Mouse (Mus musculus): ENCODE measurements at regions not wholly inside any gene's neighbourhood (a gene's known extent, or its start where the extent isn't known, plus 50 kb on each side); places are given as distances from the start of the nearest gene placed in this dataset.
A peak's percentile ranks its signal among the peaks of the same experiment; 100 is the strongest.

DNA sequence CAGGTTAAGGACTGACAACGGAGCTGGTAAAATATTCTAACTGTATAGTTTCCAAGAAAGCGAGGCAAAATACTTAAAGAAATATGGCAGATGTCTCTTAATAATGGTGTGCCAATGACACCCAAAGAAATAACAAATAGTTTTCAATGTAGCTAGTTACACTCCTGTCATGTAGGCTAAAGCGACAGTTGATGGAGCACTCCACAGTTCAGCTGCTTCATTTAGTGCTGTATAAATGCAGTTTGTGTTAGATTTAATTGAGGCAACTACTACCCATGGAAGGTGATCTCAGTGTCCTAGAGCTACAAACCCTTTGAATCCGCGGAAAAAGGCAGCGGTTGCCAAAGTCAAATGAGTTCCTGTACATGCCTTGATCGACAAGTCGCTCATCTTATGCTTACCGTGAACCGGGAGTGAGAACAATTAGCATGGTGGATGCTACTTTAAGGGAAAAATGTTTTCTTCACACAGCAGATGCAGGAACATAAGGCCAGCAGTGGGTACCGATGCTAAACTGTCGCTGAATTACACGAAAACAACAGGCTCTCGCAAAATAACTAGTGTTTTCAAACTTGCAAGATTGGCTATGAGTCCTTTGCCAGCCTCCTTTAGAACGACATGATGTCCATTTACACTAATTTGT lies 961.4 kb downstream of the Mat2b start:
- 88% methylated on average over 15 of the region's 15 CpGs for WGBS
- Histone ChIP-seq H3K36me3 (ENCODE audit: control insufficient read depth, insufficient read depth, low read length) (no peaks in the 10 kb centered on the region), H3K27me3 (ENCODE audit: control insufficient read depth, insufficient read depth, low read length) (no peaks in the 10 kb centered on the region), H3K27ac (ENCODE audit: low read length) (no peak overlapping the region), H3K4me2 (replicated peaks; ENCODE audit: low read depth, low read length) (no peak overlapping the region), H3K4me3 (ENCODE audit: low read depth, low read length) (no peak overlapping the region), H3K9ac (replicated peaks; ENCODE audit: low read depth, low read length) (no peak overlapping the region), H3K9me3 (ENCODE audit: control insufficient read depth, low read depth, low read length) (no peaks in the 10 kb centered on the region), H3K4me1 (ENCODE audit: control insufficient read depth, insufficient read depth, low read length) (no peaks in the 10 kb centered on the region)
- no peak for ATAC-seq (ENCODE audit: insufficient number of reproducible peaks, insufficient read depth, low FRiP score, low read depth)

DNA sequence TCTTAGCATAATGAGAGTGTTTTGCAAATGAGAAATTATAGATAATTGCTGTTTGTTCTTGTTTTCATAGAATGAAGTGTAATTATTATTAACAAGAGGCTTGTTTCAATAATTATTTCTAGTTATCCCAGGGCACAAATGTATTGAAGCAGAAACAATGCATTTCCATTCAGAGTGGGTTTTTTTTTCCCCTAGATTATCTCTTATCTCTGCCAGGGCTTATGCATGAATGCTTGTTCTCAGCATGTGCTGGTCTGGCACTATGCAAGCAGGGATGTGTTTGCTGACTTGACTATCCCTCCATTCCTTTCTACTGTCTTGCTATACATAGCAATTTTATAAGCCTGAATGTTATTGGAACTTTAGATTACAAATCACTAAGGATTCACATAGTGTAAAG lies 971.4 kb downstream of the Mat2b start:
- Histone ChIP-seq H3K9me3 (ENCODE audit: control insufficient read depth, low read depth, low read length) (no peaks in the 10 kb centered on the region), H3K27me3 (ENCODE audit: control insufficient read depth, insufficient read depth, low read length) (no peaks in the 10 kb centered on the region), H3K27ac (ENCODE audit: low read length) (no peak overlapping the region), H3K36me3 (ENCODE audit: control insufficient read depth, insufficient read depth, low read length) (no peaks in the 10 kb centered on the region), H3K4me2 (replicated peaks; ENCODE audit: low read depth, low read length) (no peak overlapping the region), H3K9ac (replicated peaks; ENCODE audit: low read depth, low read length) (no peak overlapping the region), H3K4me3 (ENCODE audit: low read depth, low read length) (no peak overlapping the region), H3K4me1 (ENCODE audit: control insufficient read depth, insufficient read depth, low read length) (no peaks in the 10 kb centered on the region)
- ATAC-seq (ENCODE audit: insufficient number of reproducible peaks, insufficient read depth, low FRiP score, low read depth) = no peak

DNA sequence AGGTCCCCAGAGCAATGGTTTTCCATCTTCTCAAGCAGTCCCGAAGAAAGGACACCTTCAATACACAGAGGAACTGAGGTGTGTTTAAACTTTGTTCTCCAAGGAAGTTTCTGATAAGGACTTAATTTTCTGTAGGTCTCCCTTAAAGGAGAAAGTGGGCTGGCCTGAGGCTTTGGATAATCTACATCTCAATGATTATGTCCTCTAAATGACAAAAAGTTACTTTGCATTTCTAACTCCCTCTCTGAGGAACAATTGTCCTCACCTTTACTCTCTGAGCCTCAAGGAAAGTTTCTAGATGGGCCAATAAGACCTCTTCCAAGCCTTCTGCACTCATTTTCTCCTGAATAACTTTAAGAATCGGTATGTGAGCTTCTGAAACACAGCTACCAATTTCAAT lies 1016.5 kb downstream of the Mat2b start:
- Histone ChIP-seq H3K27ac (ENCODE audit: low read length) (no peak overlapping the region), H3K9me3 (ENCODE audit: control insufficient read depth, low read depth, low read length) (no peaks in the 10 kb centered on the region), H3K36me3 (ENCODE audit: control insufficient read depth, insufficient read depth, low read length) (no peaks in the 10 kb centered on the region), H3K4me3 (ENCODE audit: low read depth, low read length) (no peak overlapping the region), H3K4me2 (replicated peaks; ENCODE audit: low read depth, low read length) (no peak overlapping the region), H3K9ac (replicated peaks; ENCODE audit: low read depth, low read length) (no peak overlapping the region), H3K4me1 (ENCODE audit: control insufficient read depth, insufficient read depth, low read length) (no peaks in the 10 kb centered on the region), H3K27me3 (ENCODE audit: control insufficient read depth, insufficient read depth, low read length) (no peaks in the 10 kb centered on the region)
- 79% methylated on average over 2 of the region's 2 CpGs for WGBS
- ATAC-seq (ENCODE audit: insufficient number of reproducible peaks, insufficient read depth, low FRiP score, low read depth) = no peak

DNA sequence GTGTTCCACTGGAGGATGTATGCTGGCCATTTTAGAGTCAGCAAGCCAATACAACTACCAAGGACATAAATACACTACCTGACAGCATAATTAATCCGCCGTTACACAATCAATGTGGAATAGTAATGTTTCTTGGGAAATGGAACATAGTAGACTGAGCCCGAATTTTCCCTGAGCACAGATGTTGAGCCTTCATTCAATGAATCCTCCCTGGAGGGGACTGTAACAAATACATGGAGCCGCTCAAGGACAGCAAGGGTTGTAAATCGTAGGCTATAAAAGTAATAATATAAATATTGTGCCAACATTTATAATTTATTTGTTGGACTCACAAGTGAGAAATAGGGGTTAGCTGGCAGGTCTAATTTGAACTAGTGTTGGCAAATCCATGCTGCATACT lies 1041.4 kb downstream of the Mat2b start:
- H3K27ac ChIP-seq (ENCODE audit: low read length) = no peak overlapping the region
- no peak for ATAC-seq (ENCODE audit: insufficient number of reproducible peaks, insufficient read depth, low FRiP score, low read depth)
- H3K4me2 ChIP-seq (replicated peaks; ENCODE audit: low read depth, low read length) = no peak overlapping the region
- no peak overlapping the region for H3K4me3 ChIP-seq (ENCODE audit: low read depth, low read length)
- H3K4me1 ChIP-seq (ENCODE audit: control insufficient read depth, insufficient read depth, low read length) = no peaks in the 10 kb centered on the region
- no peaks in the 10 kb centered on the region for H3K36me3 ChIP-seq (ENCODE audit: control insufficient read depth, insufficient read depth, low read length)
- H3K27me3 ChIP-seq (ENCODE audit: control insufficient read depth, insufficient read depth, low read length) = no peaks in the 10 kb centered on the region
- 80% methylated on average over 5 of the region's 5 CpGs for WGBS
- H3K9me3 ChIP-seq (ENCODE audit: control insufficient read depth, low read depth, low read length) = no peaks in the 10 kb centered on the region
- no peak overlapping the region for H3K9ac ChIP-seq (replicated peaks; ENCODE audit: low read depth, low read length)

DNA sequence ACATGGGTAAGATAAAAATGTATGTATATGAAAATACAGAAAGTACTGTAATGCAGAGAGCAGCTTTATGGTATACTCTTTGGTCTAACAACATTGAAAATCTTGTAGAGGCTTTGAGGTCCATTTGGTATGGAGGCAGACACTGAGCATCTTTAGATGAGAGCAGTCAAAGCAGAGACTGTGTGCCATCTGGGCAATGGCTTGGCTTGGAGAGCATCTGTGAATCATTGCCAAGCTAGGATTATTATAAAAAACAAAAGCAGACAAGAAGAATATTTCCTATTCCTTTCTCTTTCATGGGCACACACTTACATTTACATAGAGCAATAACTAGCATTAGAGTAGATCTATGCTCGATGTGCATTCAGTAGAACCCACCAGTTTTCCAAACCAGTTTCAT lies 1075.6 kb downstream of the Mat2b start:
- Histone ChIP-seq H3K36me3 (ENCODE audit: control insufficient read depth, insufficient read depth, low read length) (no peaks in the 10 kb centered on the region), H3K9me3 (ENCODE audit: control insufficient read depth, low read depth, low read length) (no peaks in the 10 kb centered on the region), H3K27ac (ENCODE audit: low read length) (no peak overlapping the region), H3K4me3 (ENCODE audit: low read depth, low read length) (no peak overlapping the region), H3K4me2 (replicated peaks; ENCODE audit: low read depth, low read length) (no peak overlapping the region), H3K9ac (replicated peaks; ENCODE audit: low read depth, low read length) (no peak overlapping the region), H3K27me3 (ENCODE audit: control insufficient read depth, insufficient read depth, low read length) (no peaks in the 10 kb centered on the region), H3K4me1 (ENCODE audit: control insufficient read depth, insufficient read depth, low read length) (no peaks in the 10 kb centered on the region)
- 87% methylated on average over 1 of the region's 1 CpGs for WGBS
- no peak for ATAC-seq (ENCODE audit: insufficient number of reproducible peaks, insufficient read depth, low FRiP score, low read depth)

DNA sequence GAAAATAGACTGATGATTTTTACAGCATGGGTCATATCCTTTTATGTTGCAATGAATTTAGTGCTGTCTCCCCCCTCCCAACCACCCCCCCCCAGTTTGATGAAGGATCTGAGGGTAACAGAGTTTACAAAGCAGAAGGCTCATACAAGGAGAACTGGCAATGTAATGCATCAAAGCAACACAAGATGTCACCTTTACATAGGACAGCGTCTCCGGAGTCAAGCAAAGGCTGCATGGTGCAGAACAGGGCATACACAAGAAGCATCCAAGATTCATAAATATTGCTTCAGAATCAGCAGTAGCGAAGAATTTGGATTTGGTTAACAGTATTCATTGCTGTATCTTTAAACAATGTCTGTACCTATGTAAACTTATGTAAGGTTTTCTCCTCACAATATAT lies 1079.2 kb downstream of the Mat2b start:
- Histone ChIP-seq H3K36me3 (ENCODE audit: control insufficient read depth, insufficient read depth, low read length) (no peaks in the 10 kb centered on the region), H3K27ac (ENCODE audit: low read length) (no peak overlapping the region), H3K4me3 (ENCODE audit: low read depth, low read length) (no peak overlapping the region), H3K9me3 (ENCODE audit: control insufficient read depth, low read depth, low read length) (no peaks in the 10 kb centered on the region), H3K9ac (replicated peaks; ENCODE audit: low read depth, low read length) (no peak overlapping the region), H3K27me3 (ENCODE audit: control insufficient read depth, insufficient read depth, low read length) (no peaks in the 10 kb centered on the region), H3K4me2 (replicated peaks; ENCODE audit: low read depth, low read length) (no peak overlapping the region), H3K4me1 (ENCODE audit: control insufficient read depth, insufficient read depth, low read length) (no peaks in the 10 kb centered on the region)
- ATAC-seq (ENCODE audit: insufficient number of reproducible peaks, insufficient read depth, low FRiP score, low read depth) = no peak
- WGBS = 77% methylated on average over 3 of the region's 3 CpGs

DNA sequence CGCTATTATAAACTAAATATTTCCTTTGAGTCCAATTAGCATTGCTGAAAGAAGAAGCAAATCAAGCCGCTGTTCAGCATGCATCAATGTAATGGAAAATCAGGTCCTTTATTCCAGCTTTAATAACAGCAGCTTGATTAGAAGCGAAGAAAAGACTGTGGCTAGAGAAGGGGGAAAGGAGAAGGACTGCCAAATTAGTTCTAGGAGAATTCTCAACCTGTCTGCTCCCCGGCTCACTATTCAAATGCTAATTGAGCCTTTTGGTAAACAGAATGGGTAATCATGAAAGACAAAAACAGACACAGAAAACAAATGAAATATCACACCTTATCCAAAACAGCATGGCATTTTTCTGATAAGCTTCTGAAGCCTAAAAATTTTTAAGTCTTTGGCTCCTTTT lies 1098.5 kb downstream of the Mat2b start:
- no peak for ATAC-seq (ENCODE audit: insufficient number of reproducible peaks, insufficient read depth, low FRiP score, low read depth)
- H3K9ac ChIP-seq (replicated peaks; ENCODE audit: low read depth, low read length) = no peak overlapping the region
- H3K4me2 ChIP-seq (replicated peaks; ENCODE audit: low read depth, low read length) = no peak overlapping the region
- H3K4me3 ChIP-seq (ENCODE audit: low read depth, low read length) = no peak overlapping the region
- no peaks in the 10 kb centered on the region for H3K9me3 ChIP-seq (ENCODE audit: control insufficient read depth, low read depth, low read length)
- H3K36me3 ChIP-seq (ENCODE audit: control insufficient read depth, insufficient read depth, low read length) = no peaks in the 10 kb centered on the region
- no peak overlapping the region for H3K27ac ChIP-seq (ENCODE audit: low read length)
- H3K4me1 ChIP-seq (ENCODE audit: control insufficient read depth, insufficient read depth, low read length) = no peaks in the 10 kb centered on the region
- no peaks in the 10 kb centered on the region for H3K27me3 ChIP-seq (ENCODE audit: control insufficient read depth, insufficient read depth, low read length)
- 53% methylated on average over 4 of the region's 4 CpGs for WGBS

DNA sequence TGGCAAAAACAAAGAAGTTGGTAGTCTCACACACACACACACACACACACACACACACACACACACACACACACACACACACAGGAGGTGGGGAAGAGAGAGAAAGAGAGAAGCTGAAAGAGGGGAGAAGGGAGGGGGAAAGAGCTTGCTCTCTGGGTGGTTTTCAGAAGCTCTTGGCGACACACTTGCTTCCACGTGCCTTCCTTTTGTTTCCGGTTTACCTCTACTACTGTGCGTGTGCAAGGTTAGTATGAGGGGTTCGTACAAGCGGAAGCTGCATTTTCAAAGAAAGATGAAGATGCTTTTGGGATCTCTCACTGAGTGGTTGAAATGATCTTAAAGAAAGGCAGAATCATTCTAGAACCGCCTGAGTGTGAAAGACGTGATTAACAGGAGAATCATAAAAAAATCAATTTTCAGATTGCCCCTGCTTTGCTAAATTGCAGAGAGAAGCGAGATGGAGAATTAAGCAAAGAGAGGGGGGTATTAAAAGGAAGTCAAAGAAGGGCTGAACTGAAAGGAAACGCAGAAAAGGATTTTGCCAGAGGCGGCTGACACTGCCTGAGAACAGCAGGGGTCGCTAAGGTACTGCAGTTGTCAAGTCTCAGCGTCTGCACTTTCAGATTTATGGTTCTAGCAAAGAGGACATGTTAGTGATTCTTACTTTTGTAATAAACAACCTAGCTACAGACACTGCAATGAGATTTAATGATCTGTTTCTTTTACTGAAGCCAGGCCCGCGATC lies 1106.2 kb downstream of the Mat2b start:
- H3K4me2 ChIP-seq (replicated peaks; ENCODE audit: low read depth, low read length) = peak overlapping the region; percentile 25
- ATAC-seq (ENCODE audit: insufficient number of reproducible peaks, insufficient read depth, low FRiP score, low read depth) = 0 out of 2 replicates have a peak, but pooled peaks have one; percentile 67
- no peaks in the 10 kb centered on the region for H3K36me3 ChIP-seq (ENCODE audit: control insufficient read depth, insufficient read depth, low read length)
- no peaks in the 10 kb centered on the region for H3K27me3 ChIP-seq (ENCODE audit: control insufficient read depth, insufficient read depth, low read length)
- H3K4me3 ChIP-seq (ENCODE audit: low read depth, low read length) = no peak overlapping the region
- no peak overlapping the region for H3K9ac ChIP-seq (replicated peaks; ENCODE audit: low read depth, low read length)
- H3K27ac ChIP-seq (ENCODE audit: low read length) = no peak overlapping the region
- WGBS = 18% methylated on average over 15 of the region's 15 CpGs
- no peaks in the 10 kb centered on the region for H3K9me3 ChIP-seq (ENCODE audit: control insufficient read depth, low read depth, low read length)
- no peaks in the 10 kb centered on the region for H3K4me1 ChIP-seq (ENCODE audit: control insufficient read depth, insufficient read depth, low read length)

DNA sequence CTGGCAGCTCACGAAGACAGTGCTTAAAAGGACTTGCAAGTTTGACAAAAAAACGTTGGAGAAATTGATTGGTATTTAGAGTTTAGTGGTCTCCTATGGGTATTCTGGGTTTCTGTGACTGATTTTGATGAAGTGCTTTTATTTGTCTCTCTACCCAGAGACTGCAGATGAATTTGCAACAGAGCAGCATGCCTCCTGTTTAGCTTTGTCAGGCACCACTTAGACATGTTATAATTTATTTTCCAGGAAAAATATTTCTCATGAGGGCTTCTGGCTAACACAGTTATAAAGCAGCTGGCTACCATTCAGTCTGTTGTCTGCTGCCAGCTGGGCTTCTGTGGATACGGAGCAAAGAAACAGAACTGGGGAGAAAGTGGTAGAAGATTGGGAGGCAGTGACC lies 1136.7 kb downstream of the Mat2b start:
- Histone ChIP-seq H3K9me3 (ENCODE audit: control insufficient read depth, low read depth, low read length) (no peaks in the 10 kb centered on the region), H3K4me1 (ENCODE audit: control insufficient read depth, insufficient read depth, low read length) (no peaks in the 10 kb centered on the region), H3K36me3 (ENCODE audit: control insufficient read depth, insufficient read depth, low read length) (no peaks in the 10 kb centered on the region), H3K4me2 (replicated peaks; ENCODE audit: low read depth, low read length) (no peak overlapping the region), H3K4me3 (ENCODE audit: low read depth, low read length) (no peak overlapping the region), H3K27ac (ENCODE audit: low read length) (no peak overlapping the region), H3K27me3 (ENCODE audit: control insufficient read depth, insufficient read depth, low read length) (no peaks in the 10 kb centered on the region), H3K9ac (replicated peaks; ENCODE audit: low read depth, low read length) (no peak overlapping the region)
- ATAC-seq (ENCODE audit: insufficient number of reproducible peaks, insufficient read depth, low FRiP score, low read depth) = no peak
- 25% methylated on average over 3 of the region's 3 CpGs for WGBS

Data from stomach, embryonic 14.5 days (tissue).